Mouse (Mus musculus): Measurements from ENCODE around the gene Dclk1. TPM values are rescaled to one million over a fixed set of nuclear protein-coding genes. Genes with fewer than 3 reads are reported as not detected.
A peak's percentile ranks its signal among the peaks of the same experiment; 100 is the strongest.

Gene Dclk1
- polyA plus RNA-seq, 1 experiment from 2014 or later = 31.3 TPM

DNA sequence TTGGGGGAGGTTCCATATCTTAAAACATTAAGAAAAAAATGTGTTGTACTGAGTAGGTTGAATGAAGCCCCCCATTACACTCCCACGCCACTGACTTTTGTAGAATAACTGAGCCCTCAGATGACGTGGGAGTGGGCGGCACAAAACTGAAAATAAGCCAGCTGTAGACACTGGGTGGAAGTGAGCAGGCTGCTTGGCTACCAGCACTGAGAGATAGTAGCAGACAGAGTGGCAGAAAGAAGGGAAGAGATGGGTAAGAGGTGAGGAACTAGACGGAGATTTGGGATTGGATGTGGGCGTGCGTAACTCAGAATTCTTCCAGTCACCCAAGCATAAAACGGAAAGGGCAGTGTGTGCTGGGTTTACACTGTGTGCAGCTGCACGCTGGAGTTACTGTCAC is 223.6 kb downstream of the Dclk1 start:
- Histone ChIP-seq H3K9ac (no peak overlapping the region), H3K9me3 (replicated peaks) (no peaks in the 10 kb centered on the region), H3K4me2 (peak overlapping the region; percentile 29), H3K27ac (no peak overlapping the region), H3K36me3 (no peaks in the 10 kb centered on the region), H3K4me3 (replicated peaks) (no peak overlapping the region), H3K4me1 (peaks cover 10% of the 10 kb centered on the region), H3K27me3 (no peaks in the 10 kb centered on the region)
- no peak for ATAC-seq (replicated peaks; ENCODE audit: low FRiP score)
- WGBS = 53% methylated on average over 8 of the region's 8 CpGs

DNA sequence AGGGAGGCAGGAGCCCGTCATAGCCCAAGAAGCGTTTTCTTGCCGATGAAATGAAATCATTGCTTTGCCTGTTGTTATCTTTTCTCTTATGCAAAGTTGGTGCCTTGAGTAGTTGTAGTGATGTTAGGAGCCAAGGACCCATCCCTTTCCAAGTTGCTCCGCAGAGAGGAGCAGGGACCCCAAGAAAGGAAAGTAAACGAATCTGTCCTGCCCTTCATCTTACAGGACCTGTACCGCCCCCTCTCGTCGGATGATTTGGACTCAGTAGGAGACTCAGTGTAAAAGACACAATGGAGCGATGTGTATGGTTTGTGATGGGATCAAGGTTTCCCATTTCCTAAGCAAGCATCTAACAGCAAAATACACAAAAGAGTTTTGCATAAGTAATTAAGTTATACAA is 224.2 kb downstream of the Dclk1 start:
- Histone ChIP-seq H3K27me3 (no peaks in the 10 kb centered on the region), H3K27ac (no peak overlapping the region), H3K4me2 (peak overlapping the region; percentile 29), H3K4me3 (replicated peaks) (no peak overlapping the region), H3K9ac (no peak overlapping the region), H3K4me1 (peaks cover 6% of the 10 kb centered on the region), H3K9me3 (replicated peaks) (no peaks in the 10 kb centered on the region), H3K36me3 (no peaks in the 10 kb centered on the region)
- WGBS = 71% methylated on average over 9 of the region's 9 CpGs
- ATAC-seq (replicated peaks; ENCODE audit: low FRiP score) = no peak

DNA sequence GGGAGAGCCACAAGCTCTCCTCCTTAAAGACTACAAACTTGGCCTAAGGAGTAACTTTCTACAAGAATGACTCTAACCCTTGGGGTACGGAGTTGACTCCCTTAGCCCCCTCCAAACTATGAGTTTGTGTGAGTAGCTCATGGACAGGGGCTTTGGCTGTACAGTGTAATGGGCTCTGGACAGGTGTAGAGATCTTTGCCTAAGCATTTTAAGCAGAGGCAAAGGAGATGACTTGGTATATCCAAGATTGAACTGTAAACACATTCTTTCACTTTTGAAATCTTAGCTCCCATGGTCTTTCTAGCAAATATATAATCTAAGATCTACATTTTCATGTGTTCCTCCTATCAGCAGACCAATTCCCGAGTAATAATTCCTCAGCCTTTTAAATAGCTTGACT is 229.9 kb downstream of the Dclk1 start, which contains the start of gene Gm21954:
Gene Gm21954, minus strand, starts transcription at position 101 of the 400 bp plus-strand sequence.
- WGBS = 88% methylated on average over 2 of the region's 2 CpGs
- no peaks in the 10 kb centered on the region for H3K27me3 ChIP-seq
- no peak within 1 kb of the TSS for H3K4me3 ChIP-seq (replicated peaks)
- no peaks in the 10 kb centered on the region for H3K36me3 ChIP-seq
- H3K9ac ChIP-seq = no peak within 1 kb of the TSS
- no peaks in the 10 kb centered on the region for H3K4me1 ChIP-seq
- no peak within 1 kb of the TSS for H3K27ac ChIP-seq
- H3K4me2 ChIP-seq = no peak within 1 kb of the TSS
- H3K9me3 ChIP-seq (replicated peaks) = no peaks in the 10 kb centered on the region
- no peak for ATAC-seq (replicated peaks; ENCODE audit: low FRiP score)

DNA sequence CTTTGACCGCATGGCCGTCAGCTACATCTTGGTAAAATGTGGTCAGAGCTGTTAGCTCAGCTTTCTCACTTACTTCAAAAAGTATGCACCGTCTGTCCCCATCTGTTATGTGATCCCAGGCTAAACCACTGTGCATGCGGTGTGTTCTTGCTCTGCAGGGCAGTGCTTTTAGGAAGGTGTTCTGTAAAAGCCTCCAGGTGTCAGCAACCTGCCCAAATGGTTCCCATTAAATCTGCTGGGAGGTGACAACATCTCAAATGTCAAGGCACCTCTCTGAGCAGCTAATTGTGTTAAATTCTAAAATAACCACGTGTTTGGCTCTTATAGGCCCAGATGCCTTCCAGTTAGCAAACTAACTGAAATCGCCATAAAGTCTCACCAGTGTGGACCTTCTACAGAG is 231.0 kb downstream of the Dclk1 start:
- Histone ChIP-seq H3K9ac (no peak overlapping the region), H3K4me2 (no peak overlapping the region), H3K36me3 (no peaks in the 10 kb centered on the region), H3K4me1 (no peaks in the 10 kb centered on the region), H3K27ac (no peak overlapping the region), H3K27me3 (no peaks in the 10 kb centered on the region), H3K4me3 (replicated peaks) (no peak overlapping the region), H3K9me3 (replicated peaks) (no peaks in the 10 kb centered on the region)
- 59% methylated on average over 6 of the region's 6 CpGs for WGBS
- no peak for ATAC-seq (replicated peaks; ENCODE audit: low FRiP score)

DNA sequence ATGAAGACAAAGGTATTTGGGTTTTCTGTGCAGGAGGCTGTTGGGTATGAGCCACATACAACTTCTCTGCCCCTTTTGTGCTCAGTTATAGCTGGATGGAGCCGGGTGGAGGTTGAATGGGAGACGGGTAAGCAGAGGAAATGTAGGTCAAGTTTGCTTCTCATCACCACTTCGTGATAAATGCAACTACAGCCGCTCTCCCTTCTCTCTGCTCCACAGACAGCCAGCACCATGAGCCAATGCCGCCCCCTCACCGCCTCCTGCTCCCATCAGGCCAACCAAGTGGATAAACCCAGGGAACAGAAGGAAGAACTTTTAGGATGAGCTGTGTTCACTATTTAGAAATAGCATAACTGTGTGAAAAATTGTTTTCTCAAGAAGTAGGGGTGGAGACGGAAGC is 234.5 kb downstream of the Dclk1 start:
- H3K4me1 ChIP-seq = no peaks in the 10 kb centered on the region

DNA sequence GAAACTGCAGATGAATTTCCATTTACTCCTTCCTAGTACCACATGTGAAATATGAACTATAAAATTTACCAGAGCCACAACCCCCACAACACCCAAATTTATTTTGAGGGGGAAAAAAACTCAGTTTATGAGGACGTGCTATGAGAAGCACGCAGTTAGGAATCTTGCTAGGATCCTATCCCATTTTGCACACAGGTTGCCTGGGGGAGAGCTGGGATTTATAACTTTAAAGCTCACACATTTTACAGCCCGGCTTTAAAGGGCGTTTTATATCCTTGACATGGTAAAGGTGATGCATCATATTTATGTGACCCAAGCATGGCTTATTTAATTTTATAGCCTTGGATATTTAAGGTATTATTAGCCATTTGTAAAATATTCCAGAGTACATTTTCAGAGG is 237.1 kb downstream of the Dclk1 start:
- Histone ChIP-seq H3K4me3 (replicated peaks) (no peak overlapping the region), H3K36me3 (no peaks in the 10 kb centered on the region), H3K9me3 (replicated peaks) (no peaks in the 10 kb centered on the region), H3K27ac (no peak overlapping the region), H3K4me1 (no peaks in the 10 kb centered on the region), H3K27me3 (no peaks in the 10 kb centered on the region), H3K9ac (no peak overlapping the region), H3K4me2 (no peak overlapping the region)
- WGBS = 41% methylated on average over 4 of the region's 4 CpGs
- ATAC-seq (replicated peaks; ENCODE audit: low FRiP score) = no peak

More for the DNA sequence above, 234.5 kb downstream of the Dclk1 start:
- Histone ChIP-seq H3K4me2 (no peak overlapping the region), H3K9me3 (replicated peaks) (no peaks in the 10 kb centered on the region), H3K27me3 (no peaks in the 10 kb centered on the region), H3K9ac (no peak overlapping the region), H3K4me3 (replicated peaks) (no peak overlapping the region), H3K36me3 (no peaks in the 10 kb centered on the region), H3K27ac (no peak overlapping the region)
- WGBS = 92% methylated on average over 7 of the region's 7 CpGs
- ATAC-seq (replicated peaks; ENCODE audit: low FRiP score) = no peak

DNA sequence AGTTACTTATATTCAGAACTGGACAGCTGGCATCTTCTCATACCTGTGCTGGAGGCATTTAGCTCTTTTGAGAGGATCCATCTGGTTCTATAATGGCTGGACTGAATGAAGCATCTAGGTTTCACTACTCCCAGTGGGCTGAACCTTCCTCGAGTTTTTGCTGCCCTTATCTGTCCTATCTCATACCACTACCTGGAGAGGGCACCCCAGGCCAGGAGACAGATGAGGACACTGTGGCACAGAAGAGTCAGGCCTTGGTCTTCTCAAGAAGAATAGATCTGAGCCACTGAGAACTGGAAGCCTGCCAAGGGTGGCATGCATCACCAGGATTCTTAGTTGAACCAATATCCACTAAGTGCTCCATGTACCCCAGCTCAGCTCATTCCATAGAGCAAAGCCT is 239.0 kb downstream of the Dclk1 start:
- Histone ChIP-seq H3K4me3 (replicated peaks) (no peak overlapping the region), H3K27me3 (no peaks in the 10 kb centered on the region), H3K9me3 (replicated peaks) (no peaks in the 10 kb centered on the region), H3K4me1 (no peaks in the 10 kb centered on the region), H3K36me3 (no peaks in the 10 kb centered on the region), H3K9ac (no peak overlapping the region), H3K27ac (no peak overlapping the region), H3K4me2 (no peak overlapping the region)
- 62% methylated on average over 1 of the region's 1 CpGs for WGBS
- ATAC-seq (replicated peaks; ENCODE audit: low FRiP score) = no peak

DNA sequence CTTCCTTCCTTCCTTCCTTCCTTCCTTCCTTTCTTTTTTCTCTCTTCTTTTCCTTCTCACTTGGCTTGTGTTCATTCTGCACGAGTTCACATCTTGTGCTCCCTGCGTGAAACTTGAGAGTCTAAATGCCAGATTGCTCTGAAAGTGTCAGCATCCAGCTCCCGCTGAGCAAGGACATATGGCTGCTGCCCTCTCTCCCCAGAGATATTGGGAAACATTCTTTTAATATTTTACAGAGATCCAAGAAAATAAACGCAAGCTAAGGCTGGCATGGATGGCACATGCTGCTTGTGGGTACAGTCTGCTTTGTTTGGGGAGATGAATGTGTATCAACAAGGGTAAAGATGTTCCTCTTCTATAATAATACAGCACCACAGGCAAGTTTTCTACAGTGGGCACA is 241.2 kb downstream of the Dclk1 start:
- no peaks in the 10 kb centered on the region for H3K9me3 ChIP-seq (replicated peaks)
- no peak for ATAC-seq (replicated peaks; ENCODE audit: low FRiP score)
- no peak overlapping the region for H3K4me2 ChIP-seq
- H3K27me3 ChIP-seq = no peaks in the 10 kb centered on the region
- 25% methylated on average over 4 of the region's 4 CpGs for WGBS
- no peak overlapping the region for H3K9ac ChIP-seq
- H3K27ac ChIP-seq = no peak overlapping the region
- no peak overlapping the region for H3K4me3 ChIP-seq (replicated peaks)
- no peaks in the 10 kb centered on the region for H3K36me3 ChIP-seq
- no peaks in the 10 kb centered on the region for H3K4me1 ChIP-seq

DNA sequence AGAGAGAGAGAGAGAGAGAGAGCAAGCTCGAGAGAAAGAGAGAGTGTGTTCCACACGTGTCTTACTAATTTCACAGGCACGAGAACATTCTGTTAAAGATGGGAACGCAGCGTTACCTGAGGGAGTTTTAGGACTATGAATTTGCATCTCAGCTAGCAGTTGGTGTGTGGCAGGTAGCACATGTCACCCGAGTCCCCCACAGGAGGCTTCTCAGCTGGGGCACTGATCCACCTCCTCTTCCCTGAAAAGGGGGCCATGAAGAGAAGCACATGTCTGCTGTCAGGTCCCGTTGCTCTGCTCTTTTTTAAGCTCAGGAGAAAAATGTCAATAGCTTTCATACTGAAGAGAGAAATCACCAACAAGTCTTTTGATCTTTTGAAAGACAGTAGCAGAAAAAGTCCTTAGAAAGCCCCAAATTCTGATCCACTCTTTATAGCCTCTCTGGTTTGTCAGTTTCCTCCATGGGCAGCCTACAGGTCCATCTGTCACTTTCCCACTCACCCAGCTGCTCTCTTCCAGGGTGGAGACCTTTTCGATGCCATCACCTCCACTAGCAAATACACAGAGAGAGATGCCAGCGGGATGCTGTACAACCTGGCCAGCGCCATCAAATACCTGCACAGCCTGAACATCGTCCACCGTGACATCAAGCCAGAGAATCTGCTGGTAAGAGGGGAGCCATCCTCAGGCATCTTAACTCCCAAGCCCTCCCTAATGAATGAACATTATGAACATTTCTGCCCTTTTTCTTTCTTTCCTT is 247.2 kb downstream of the Dclk1 start:
- Histone ChIP-seq H3K27ac (no peak overlapping the region), H3K4me2 (no peak overlapping the region), H3K27me3 (no peaks in the 10 kb centered on the region), H3K4me3 (replicated peaks) (no peak overlapping the region), H3K36me3 (no peaks in the 10 kb centered on the region), H3K9me3 (replicated peaks) (no peaks in the 10 kb centered on the region), H3K9ac (no peak overlapping the region), H3K4me1 (no peaks in the 10 kb centered on the region)
- 75% methylated on average over 12 of the region's 12 CpGs for WGBS
- no peak for ATAC-seq (replicated peaks; ENCODE audit: low FRiP score)

DNA sequence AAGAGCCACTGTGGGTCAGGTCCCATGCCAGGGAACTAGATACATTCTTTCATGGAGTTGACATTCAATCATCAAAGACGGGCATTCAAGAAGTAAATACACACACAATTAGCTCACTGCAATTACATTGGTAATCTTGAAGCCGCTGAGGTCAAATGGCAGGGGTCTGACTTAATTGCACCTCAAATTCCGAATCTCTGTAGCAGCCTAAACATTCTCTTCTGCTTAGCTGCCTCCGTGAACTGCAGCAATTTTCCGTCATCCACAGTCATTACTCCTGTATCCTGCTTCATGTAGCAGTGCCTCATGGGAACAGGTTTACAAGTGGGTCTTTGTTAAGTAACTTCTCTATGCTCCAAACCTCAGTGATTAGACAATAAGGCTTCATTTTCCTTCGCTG is 249.9 kb downstream of the Dclk1 start:
- no peak overlapping the region for H3K9ac ChIP-seq
- H3K4me2 ChIP-seq = no peak overlapping the region
- WGBS = 36% methylated on average over 6 of the region's 6 CpGs
- ATAC-seq (replicated peaks; ENCODE audit: low FRiP score) = no peak
- H3K9me3 ChIP-seq (replicated peaks) = no peaks in the 10 kb centered on the region
- no peaks in the 10 kb centered on the region for H3K36me3 ChIP-seq
- H3K27me3 ChIP-seq = no peaks in the 10 kb centered on the region
- H3K27ac ChIP-seq = no peak overlapping the region
- peaks cover 6% of the 10 kb centered on the region; the same call in 1 of the 2 replicates for H3K4me1 ChIP-seq
- H3K4me3 ChIP-seq (replicated peaks) = no peak overlapping the region

DNA sequence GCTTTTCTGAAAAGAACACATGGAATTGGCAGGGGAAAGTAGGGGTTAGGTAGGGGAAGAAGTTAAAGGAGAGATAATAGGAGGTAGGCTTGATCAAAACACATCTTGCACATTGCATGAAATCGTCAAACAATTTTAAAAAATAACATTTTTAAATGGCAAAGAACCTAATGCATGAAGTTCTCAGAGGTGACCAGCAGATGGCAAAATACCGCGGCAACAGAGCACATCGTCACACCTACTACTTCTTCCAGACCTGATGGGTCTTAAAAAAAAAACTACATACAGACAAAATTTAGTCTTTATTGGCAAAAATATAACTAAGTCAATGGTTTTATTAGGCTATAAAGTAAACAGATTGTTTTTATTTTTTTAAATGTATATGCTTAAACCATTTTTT is 252.2 kb downstream of the Dclk1 start:
- no peaks in the 10 kb centered on the region for H3K36me3 ChIP-seq
- H3K4me1 ChIP-seq = peaks cover 6% of the 10 kb centered on the region; the same call in 1 of the 2 replicates
- 54% methylated on average over 4 of the region's 4 CpGs for WGBS
- no peak overlapping the region for H3K27ac ChIP-seq
- H3K27me3 ChIP-seq = no peaks in the 10 kb centered on the region
- no peak overlapping the region for H3K9ac ChIP-seq
- no peak overlapping the region for H3K4me3 ChIP-seq (replicated peaks)
- H3K9me3 ChIP-seq (replicated peaks) = no peaks in the 10 kb centered on the region
- no peak for ATAC-seq (replicated peaks; ENCODE audit: low FRiP score)
- no peak overlapping the region for H3K4me2 ChIP-seq

DNA sequence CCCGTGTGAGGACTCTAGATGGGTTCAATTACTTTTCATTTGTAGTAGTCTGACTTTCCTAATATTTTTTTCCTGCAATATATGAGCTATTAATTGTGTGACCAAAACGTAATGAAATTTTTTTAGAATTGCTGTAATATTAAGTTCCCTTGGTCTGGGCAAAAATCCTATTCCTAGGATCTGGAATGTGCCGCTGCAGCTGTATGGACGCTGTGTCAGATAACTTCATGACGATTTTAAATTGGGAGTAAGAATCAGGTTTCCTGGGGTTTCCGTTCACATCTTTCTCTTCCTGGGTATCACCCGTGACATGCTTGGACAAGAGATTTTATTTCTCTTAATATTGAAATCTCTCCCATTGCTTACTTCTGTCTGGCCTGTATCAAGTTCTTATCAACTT is 253.1 kb downstream of the Dclk1 start:
- Histone ChIP-seq H3K9me3 (replicated peaks) (no peaks in the 10 kb centered on the region), H3K9ac (no peak overlapping the region), H3K4me2 (no peak overlapping the region), H3K27me3 (no peaks in the 10 kb centered on the region), H3K36me3 (no peaks in the 10 kb centered on the region), H3K4me3 (replicated peaks) (no peak overlapping the region), H3K27ac (no peak overlapping the region), H3K4me1 (peaks cover 6% of the 10 kb centered on the region; the same call in 1 of the 2 replicates)
- no peak for ATAC-seq (replicated peaks; ENCODE audit: low FRiP score)
- 58% methylated on average over 7 of the region's 7 CpGs for WGBS

DNA sequence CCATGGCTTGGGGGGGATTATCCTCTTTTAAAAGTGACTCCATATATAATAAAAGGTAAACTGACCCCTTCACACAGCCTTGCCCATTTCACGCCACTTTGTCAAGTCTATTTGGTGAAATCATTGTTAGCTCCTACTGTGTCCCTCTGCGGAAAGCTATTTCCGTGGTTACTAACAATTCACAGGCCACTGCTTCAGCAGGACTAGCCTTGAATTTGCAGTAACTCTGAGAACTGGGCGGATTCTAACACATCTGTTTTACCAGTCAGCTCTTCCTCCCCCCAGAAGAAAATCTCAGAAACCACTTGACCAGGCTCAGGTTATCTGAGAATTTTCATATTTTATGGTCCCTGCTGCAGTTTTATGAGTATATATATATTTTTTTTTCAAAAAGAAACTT is 253.7 kb downstream of the Dclk1 start:
- Histone ChIP-seq H3K4me2 (no peak overlapping the region), H3K36me3 (no peaks in the 10 kb centered on the region), H3K4me3 (replicated peaks) (no peak overlapping the region), H3K9ac (no peak overlapping the region), H3K27me3 (no peaks in the 10 kb centered on the region), H3K4me1 (peaks cover 6% of the 10 kb centered on the region; the same call in 1 of the 2 replicates), H3K9me3 (replicated peaks) (no peaks in the 10 kb centered on the region), H3K27ac (no peak overlapping the region)
- WGBS = 31% methylated on average over 4 of the region's 4 CpGs
- ATAC-seq (replicated peaks; ENCODE audit: low FRiP score) = no peak
